Mouse (Mus musculus): ENCODE data around the gene Hsf5. TPM values are rescaled to one million over a fixed set of nuclear protein-coding genes. Genes with fewer than 3 reads are reported as not detected.

Gene Hsf5
- polyA plus RNA-seq, 1 experiment: 0.05 TPM

GRCm38 (mm10) chr11:87581933-87582710, 34.8 kb upstream of the Hsf5 start:
- Histone ChIP-seq H3K36me3 (ENCODE audit: control insufficient read depth, insufficient read depth, low read length) (no peaks in the 10 kb centered on the region), H3K4me3 (ENCODE audit: control insufficient read depth, insufficient read depth, low read length) (no peak overlapping the region), H3K27ac (ENCODE audit: control insufficient read depth, insufficient read depth, low read length) (no peak overlapping the region), H3K4me1 (replicated peaks; ENCODE audit: control insufficient read depth, insufficient read depth, low read length) (peaks cover 12% of the 10 kb centered on the region), H3K27me3 (ENCODE audit: control insufficient read depth, insufficient read depth, low read length) (no peaks in the 10 kb centered on the region)
- TF ChIP-seq POLR2A (IDR thresholded peaks at IDR 0.05; ENCODE audit: control insufficient read depth, extremely low read depth, insufficient read depth, low read length, poor library complexity): no peak
- no peak for TF ChIP-seq CTCF (IDR thresholded peaks at IDR 0.05; ENCODE audit: borderline replicate concordance, control insufficient read depth, extremely low read depth, insufficient read depth, low read length, poor library complexity)
- 87% methylated on average over 8 of the region's 8 CpGs for WGBS
- DNase-seq: no peak

- H3K27ac ChIP-seq (ENCODE audit: control insufficient read depth, insufficient read depth, low read length): no peak overlapping the region
- H3K36me3 ChIP-seq (ENCODE audit: control insufficient read depth, insufficient read depth, low read length): no peaks in the 10 kb centered on the region
- no peaks in the 10 kb centered on the region for H3K27me3 ChIP-seq (ENCODE audit: control insufficient read depth, insufficient read depth, low read length)
- H3K4me1 ChIP-seq (replicated peaks; ENCODE audit: control insufficient read depth, insufficient read depth, low read length): peaks cover 10% of the 10 kb centered on the region
- WGBS: 89% methylated on average over 6 of the region's 6 CpGs
- TF ChIP-seq CTCF (IDR thresholded peaks at IDR 0.05; ENCODE audit: borderline replicate concordance, control insufficient read depth, extremely low read depth, insufficient read depth, low read length, poor library complexity) (no peak), POLR2A (IDR thresholded peaks at IDR 0.05; ENCODE audit: control insufficient read depth, extremely low read depth, insufficient read depth, low read length, poor library complexity) (no peak)
- H3K4me3 ChIP-seq (ENCODE audit: control insufficient read depth, insufficient read depth, low read length): no peak overlapping the region
- DNase-seq: no peak
Observed at GRCm38 (mm10) chr11:87583291-87584034, 33.5 kb upstream of the Hsf5 start.

GRCm38 (mm10) chr11:87584711-87585505, 32.1 kb upstream of the Hsf5 start:
- H3K4me1 ChIP-seq (replicated peaks; ENCODE audit: control insufficient read depth, insufficient read depth, low read length): no peaks in the 10 kb centered on the region
- 94% methylated on average over 10 of the region's 10 CpGs for WGBS
- no peak for TF ChIP-seq CTCF (IDR thresholded peaks at IDR 0.05; ENCODE audit: borderline replicate concordance, control insufficient read depth, extremely low read depth, insufficient read depth, low read length, poor library complexity)
- no peak for TF ChIP-seq POLR2A (IDR thresholded peaks at IDR 0.05; ENCODE audit: control insufficient read depth, extremely low read depth, insufficient read depth, low read length, poor library complexity)

GRCm38 (mm10) chr11:87587211-87587874, 29.6 kb upstream of the Hsf5 start:
- TF ChIP-seq POLR2A (IDR thresholded peaks at IDR 0.05; ENCODE audit: control insufficient read depth, extremely low read depth, insufficient read depth, low read length, poor library complexity) (no peak), CTCF (IDR thresholded peaks at IDR 0.05; ENCODE audit: borderline replicate concordance, control insufficient read depth, extremely low read depth, insufficient read depth, low read length, poor library complexity) (no peak)
- Histone ChIP-seq H3K27ac (ENCODE audit: control insufficient read depth, insufficient read depth, low read length) (no peak overlapping the region), H3K27me3 (ENCODE audit: control insufficient read depth, insufficient read depth, low read length) (no peaks in the 10 kb centered on the region), H3K4me3 (ENCODE audit: control insufficient read depth, insufficient read depth, low read length) (no peak overlapping the region), H3K4me1 (replicated peaks; ENCODE audit: control insufficient read depth, insufficient read depth, low read length) (no peaks in the 10 kb centered on the region; the same call in 1 of the 2 replicates), H3K36me3 (ENCODE audit: control insufficient read depth, insufficient read depth, low read length) (no peaks in the 10 kb centered on the region)
- WGBS: 94% methylated on average over 5 of the region's 5 CpGs
- no peak for DNase-seq

More at GRCm38 (mm10) chr11:87584711-87585505, 32.1 kb upstream of the Hsf5 start:
- Histone ChIP-seq H3K27me3 (ENCODE audit: control insufficient read depth, insufficient read depth, low read length) (no peaks in the 10 kb centered on the region), H3K36me3 (ENCODE audit: control insufficient read depth, insufficient read depth, low read length) (no peaks in the 10 kb centered on the region), H3K4me3 (ENCODE audit: control insufficient read depth, insufficient read depth, low read length) (no peak overlapping the region), H3K27ac (ENCODE audit: control insufficient read depth, insufficient read depth, low read length) (no peak overlapping the region)
- no peak for DNase-seq

GRCm38 (mm10) chr11:87589605-87590004, 27.4 kb upstream of the Hsf5 start:
- peaks cover 9% of the 10 kb centered on the region for H3K4me1 ChIP-seq (replicated peaks; ENCODE audit: control insufficient read depth, insufficient read depth, low read length)
- no peak overlapping the region for H3K27ac ChIP-seq (ENCODE audit: control insufficient read depth, insufficient read depth, low read length)
- TF ChIP-seq CTCF (IDR thresholded peaks at IDR 0.05; ENCODE audit: borderline replicate concordance, control insufficient read depth, extremely low read depth, insufficient read depth, low read length, poor library complexity) (no peak), POLR2A (IDR thresholded peaks at IDR 0.05; ENCODE audit: control insufficient read depth, extremely low read depth, insufficient read depth, low read length, poor library complexity) (no peak)
- no peaks in the 10 kb centered on the region for H3K36me3 ChIP-seq (ENCODE audit: control insufficient read depth, insufficient read depth, low read length)
- DNase-seq: no peak
- H3K4me3 ChIP-seq (ENCODE audit: control insufficient read depth, insufficient read depth, low read length): no peak overlapping the region
- WGBS: 98% methylated on average over 8 of the region's 8 CpGs
- no peaks in the 10 kb centered on the region for H3K27me3 ChIP-seq (ENCODE audit: control insufficient read depth, insufficient read depth, low read length)

Measured in thymus, adult 2 months (tissue).